Mouse (Mus musculus) midbrain, embryonic 10.5 days (tissue): ENCODE measurements around the gene Dusp3. TPM values are rescaled to one million over a fixed set of nuclear protein-coding genes. Genes with fewer than 3 reads are reported as not detected.

ENCODE experiments used
- DNase-seq: peaks from one replicate; pipeline ENCODE4 v3.0.0-alpha.2; 2017; ENCODE audit warnings: low spot score
- H3K27ac ChIP-seq: fragments of 300-500 bp; sonication (generic); replicated peaks from 2 replicates; pipeline ENCODE4 v1.5.1; 2016; ENCODE audit warnings: mild to moderate bottlenecking
- H3K27me3 ChIP-seq: fragments of 300-500 bp; sonication (generic); 2 replicates; pipeline ENCODE4 v1.6.1; 2016; ENCODE audit warnings: low read depth, mild to moderate bottlenecking; ENCODE audit not compliant: poor library complexity, severe bottlenecking
- H3K36me3 ChIP-seq: fragments of 300-500 bp; sonication (generic); 2 replicates; pipeline ENCODE4 v1.6.1; 2016; ENCODE audit warnings: mild to moderate bottlenecking, moderate library complexity
- H3K4me1 ChIP-seq: fragments of 300-500 bp; sonication (generic); 2 replicates; pipeline ENCODE4 v1.6.1; 2016
- H3K4me3 ChIP-seq: fragments of 300-500 bp; sonication (generic); 2 replicates; pipeline ENCODE4 v1.5.1; 2016; ENCODE audit warnings: mild to moderate bottlenecking, moderate library complexity
- H3K9me3 ChIP-seq: fragments of 300-500 bp; sonication (generic); replicated peaks from 2 replicates; pipeline ENCODE4 v1.6.1; 2016; ENCODE audit warnings: mild to moderate bottlenecking
- WGBS: fragments of 180-500 bp; shearing (Covaris S2); methylation state at CpG from one replicate; pipeline ENCODE4 v1.1.7; 2016; 5-methylcytosine and 5-hydroxymethylcytosine counted together
- polyA plus RNA-seq: library from polyadenylated mRNA; unstranded; fragments of >200 nt; fragmentation: Nextera tagmentation; extraction: Ambion mirVana; gene quantifications from 2 replicates; pipeline ENCODE4 v1.2.1, GENCODE M21; 2016

Gene Dusp3
- polyA plus RNA-seq, 1 experiment from 2014 or later: 13.1 TPM

GRCm38 (mm10) chr11:101943055-101943454 lies 43.8 kb downstream of the Dusp3 start:
- H3K4me1 ChIP-seq: peaks cover 22% of the 10 kb centered on the region

GRCm38 (mm10) chr11:101937108-101937507 lies 49.7 kb downstream of the Dusp3 start:
- peak; percentile 49 for DNase-seq
- Histone ChIP-seq H3K4me1 (peaks cover 34% of the 10 kb centered on the region), H3K27ac (peak overlapping the region; percentile 80), H3K27me3 (peaks cover 71% of the 10 kb centered on the region), H3K36me3 (no peaks in the 10 kb centered on the region), H3K9me3 (no peaks in the 10 kb centered on the region), H3K4me3 (peak overlapping the region; percentile 56)
- WGBS: under 1% methylated on average over 32 of the region's 32 CpGs

More at GRCm38 (mm10) chr11:101943055-101943454, 43.8 kb downstream of the Dusp3 start:
- Histone ChIP-seq H3K27me3 (peaks cover 41% of the 10 kb centered on the region), H3K36me3 (no peaks in the 10 kb centered on the region), H3K4me3 (no peak overlapping the region), H3K27ac (no peak overlapping the region), H3K9me3 (no peaks in the 10 kb centered on the region)
- WGBS: 46% methylated on average over 3 of the region's 3 CpGs
- DNase-seq: no peak

DNA sequence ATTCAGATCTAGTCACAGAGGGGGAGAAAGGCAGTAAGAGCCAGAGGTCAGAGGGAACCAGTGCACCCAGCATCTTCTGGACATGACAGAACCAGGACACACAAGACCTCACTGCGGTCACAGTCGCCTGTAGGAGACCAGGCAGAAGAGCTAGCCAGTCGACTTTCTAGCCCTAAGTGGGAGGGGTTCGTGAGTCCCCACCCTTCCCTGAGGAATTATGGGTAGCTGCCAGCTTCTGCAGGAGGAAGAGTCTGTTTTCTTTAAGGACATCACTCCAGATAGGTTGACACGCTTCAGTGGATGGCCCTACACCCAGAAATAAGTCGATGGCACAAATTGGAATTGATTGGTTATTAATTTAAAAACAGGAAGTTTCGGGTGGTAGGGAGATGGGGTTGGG lies 50.4 kb downstream of the Dusp3 start:
- DNase-seq: no peak
- H3K27me3 ChIP-seq: peaks cover 69% of the 10 kb centered on the region
- H3K4me1 ChIP-seq: peaks cover 38% of the 10 kb centered on the region
- WGBS: 27% methylated on average over 7 of the region's 7 CpGs
- no peaks in the 10 kb centered on the region for H3K9me3 ChIP-seq
- no peak overlapping the region for H3K27ac ChIP-seq
- peak overlapping the region; percentile 56 for H3K4me3 ChIP-seq
- no peaks in the 10 kb centered on the region for H3K36me3 ChIP-seq

DNA sequence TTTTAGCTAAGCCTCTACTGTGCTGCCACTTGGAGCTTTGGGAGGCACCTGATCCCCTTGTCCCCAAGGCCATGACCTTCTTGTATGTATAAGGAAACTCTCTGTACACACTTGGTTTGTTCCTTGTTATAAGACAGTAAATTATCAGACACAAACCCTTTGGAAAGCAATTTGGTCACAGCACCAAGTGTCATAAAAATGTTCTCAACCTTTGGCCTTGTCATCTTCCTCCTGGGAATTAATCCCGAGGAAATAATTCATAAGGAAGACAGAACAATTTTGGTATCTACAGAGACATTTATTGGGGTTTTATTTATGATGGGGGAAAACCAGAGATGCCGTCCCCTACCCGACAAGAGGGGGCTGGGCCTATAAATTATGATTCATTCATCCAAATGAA lies 51.1 kb downstream of the Dusp3 start:
- Histone ChIP-seq H3K4me3 (no peak overlapping the region), H3K9me3 (no peaks in the 10 kb centered on the region), H3K4me1 (peaks cover 36% of the 10 kb centered on the region), H3K27ac (no peak overlapping the region), H3K27me3 (peaks cover 63% of the 10 kb centered on the region), H3K36me3 (no peaks in the 10 kb centered on the region)
- WGBS: 92% methylated on average over 3 of the region's 3 CpGs
- DNase-seq: no peak

DNA sequence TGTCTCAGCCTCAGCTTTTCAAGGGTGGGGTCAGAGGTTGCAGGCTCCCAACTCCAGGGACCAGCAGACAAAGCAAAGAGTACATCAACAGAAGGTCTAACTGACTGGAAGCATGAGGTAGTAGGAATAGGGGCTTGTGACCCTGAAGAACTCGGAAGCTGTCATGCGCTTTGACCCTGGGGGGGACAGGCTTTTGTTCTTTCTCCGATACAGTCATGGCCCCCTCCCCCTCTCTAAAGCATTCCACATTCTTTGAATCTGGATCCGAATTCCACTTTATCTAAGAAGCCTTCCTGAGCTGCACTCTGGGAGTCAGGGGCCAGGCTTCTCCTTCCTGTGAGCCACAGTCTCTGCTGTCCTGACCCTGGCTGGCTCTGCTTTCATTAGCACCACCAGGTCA lies 54.8 kb downstream of the Dusp3 start:
- Histone ChIP-seq H3K27me3 (peaks cover 32% of the 10 kb centered on the region), H3K27ac (no peak overlapping the region), H3K4me1 (peaks cover 36% of the 10 kb centered on the region), H3K9me3 (no peaks in the 10 kb centered on the region), H3K36me3 (no peaks in the 10 kb centered on the region), H3K4me3 (no peak overlapping the region)
- no peak for DNase-seq
- 60% methylated on average over 4 of the region's 4 CpGs for WGBS

DNA sequence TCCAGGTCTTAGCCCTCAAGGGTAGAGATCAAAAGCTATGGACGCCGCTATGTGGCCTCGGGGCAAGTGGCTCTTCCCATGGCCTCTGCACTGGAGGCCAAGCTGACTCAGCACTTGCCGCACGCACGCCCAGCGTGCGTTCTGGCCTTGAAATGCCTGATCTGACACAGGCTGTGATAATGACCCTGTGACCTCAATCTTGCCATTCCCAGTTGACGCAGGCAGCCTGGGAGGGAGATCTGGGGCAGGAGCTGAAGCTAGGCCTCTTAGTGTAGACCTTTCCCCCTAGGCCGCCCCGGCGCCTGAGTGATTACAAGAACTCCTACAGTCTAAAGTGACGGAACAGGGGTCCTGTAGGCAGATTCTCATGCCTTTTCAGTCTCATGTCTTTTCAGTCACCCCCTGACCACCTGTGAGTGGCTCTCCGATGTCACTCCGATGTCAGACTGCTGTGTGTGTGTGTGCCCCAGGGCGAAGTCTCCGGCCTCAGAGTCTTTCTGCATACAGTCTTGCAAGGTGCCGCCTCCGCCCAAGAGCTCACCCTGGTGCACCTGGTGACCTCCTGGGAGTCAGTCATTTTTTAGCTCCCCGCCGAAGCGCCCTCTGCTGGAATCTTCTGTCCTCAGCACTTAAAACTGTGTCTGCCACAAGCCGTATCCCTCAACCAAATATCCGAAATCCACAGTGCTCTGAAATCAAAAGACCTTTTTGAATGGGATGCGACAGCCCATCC lies 58.6 kb downstream of the Dusp3 start:
- peak; percentile 58 for DNase-seq
- H3K9me3 ChIP-seq: no peaks in the 10 kb centered on the region
- H3K36me3 ChIP-seq: no peaks in the 10 kb centered on the region
- H3K4me3 ChIP-seq: no peak overlapping the region
- H3K27ac ChIP-seq: no peak overlapping the region; the same call in 1 of the 2 replicates
- 41% methylated on average over 25 of the region's 25 CpGs for WGBS
- peaks cover 35% of the 10 kb centered on the region for H3K4me1 ChIP-seq
- peaks cover 22% of the 10 kb centered on the region for H3K27me3 ChIP-seq

DNA sequence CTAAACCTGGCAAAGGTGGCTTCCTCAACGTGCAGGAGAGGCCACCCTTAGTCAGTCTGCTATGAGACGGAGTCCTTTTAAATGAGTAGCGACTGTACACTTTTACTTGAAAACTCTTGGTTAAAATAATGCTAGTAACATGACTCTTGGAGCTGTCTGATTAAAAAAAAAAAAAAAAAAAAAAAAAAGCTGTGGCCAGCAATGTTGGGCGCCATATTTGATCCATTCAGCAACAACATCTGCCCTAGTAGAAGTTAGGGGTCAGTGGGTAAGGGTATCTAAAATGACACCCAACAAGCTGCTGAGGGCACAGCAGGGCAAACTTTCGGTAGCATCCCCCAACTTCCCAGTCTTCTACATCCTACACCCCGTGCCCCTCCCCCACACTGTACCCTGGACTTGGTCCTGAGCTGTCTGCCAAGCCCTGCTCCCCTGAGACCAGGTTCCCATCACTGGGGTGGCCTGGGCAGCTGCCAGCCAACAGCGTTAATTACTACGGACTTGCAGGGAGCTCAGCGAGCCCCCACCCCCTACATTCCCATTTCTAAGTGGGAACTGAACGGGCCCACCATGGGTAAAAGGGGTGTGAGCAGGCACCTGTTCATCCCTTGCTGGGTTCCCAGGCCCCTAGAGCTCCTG lies 59.7 kb downstream of the Dusp3 start:
- H3K27ac ChIP-seq: 0 out of 2 replicates have a peak overlapping the region, but pooled peaks have one; percentile 13
- 87% methylated on average over 10 of the region's 10 CpGs for WGBS
- peaks cover 22% of the 10 kb centered on the region for H3K27me3 ChIP-seq

DNA sequence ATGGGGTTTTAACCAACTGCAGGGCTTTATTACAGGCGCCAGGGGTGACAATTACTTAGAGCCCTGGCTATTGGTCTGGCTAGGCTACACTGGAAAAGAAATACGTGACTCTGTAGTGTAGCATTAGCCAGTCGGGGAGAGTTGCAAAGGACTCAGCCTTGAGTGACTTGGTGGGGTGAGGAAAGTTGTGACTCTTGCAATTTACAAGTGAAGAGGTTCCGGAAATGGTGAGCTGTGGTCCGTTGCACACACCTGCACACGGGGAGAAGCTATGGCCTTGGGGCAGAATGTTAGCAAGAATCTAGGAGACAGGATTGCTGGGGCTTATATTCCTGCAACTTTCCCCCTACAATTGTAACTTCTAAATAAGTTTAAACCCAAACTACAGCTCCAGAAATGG lies 61.2 kb downstream of the Dusp3 start:
- WGBS: 74% methylated on average over 6 of the region's 6 CpGs
- no peaks in the 10 kb centered on the region for H3K9me3 ChIP-seq
- H3K27me3 ChIP-seq: peaks cover 22% of the 10 kb centered on the region
- no peaks in the 10 kb centered on the region for H3K36me3 ChIP-seq
- H3K4me1 ChIP-seq: peaks cover 31% of the 10 kb centered on the region
- peak overlapping the region; percentile 23; the same call in 1 of the 2 replicates for H3K27ac ChIP-seq
- H3K4me3 ChIP-seq: no peak overlapping the region
- DNase-seq: no peak

More for the DNA sequence above, 59.7 kb downstream of the Dusp3 start:
- no peak for DNase-seq
- Histone ChIP-seq H3K4me3 (no peak overlapping the region), H3K36me3 (no peaks in the 10 kb centered on the region), H3K4me1 (peaks cover 30% of the 10 kb centered on the region), H3K9me3 (no peaks in the 10 kb centered on the region)

DNA sequence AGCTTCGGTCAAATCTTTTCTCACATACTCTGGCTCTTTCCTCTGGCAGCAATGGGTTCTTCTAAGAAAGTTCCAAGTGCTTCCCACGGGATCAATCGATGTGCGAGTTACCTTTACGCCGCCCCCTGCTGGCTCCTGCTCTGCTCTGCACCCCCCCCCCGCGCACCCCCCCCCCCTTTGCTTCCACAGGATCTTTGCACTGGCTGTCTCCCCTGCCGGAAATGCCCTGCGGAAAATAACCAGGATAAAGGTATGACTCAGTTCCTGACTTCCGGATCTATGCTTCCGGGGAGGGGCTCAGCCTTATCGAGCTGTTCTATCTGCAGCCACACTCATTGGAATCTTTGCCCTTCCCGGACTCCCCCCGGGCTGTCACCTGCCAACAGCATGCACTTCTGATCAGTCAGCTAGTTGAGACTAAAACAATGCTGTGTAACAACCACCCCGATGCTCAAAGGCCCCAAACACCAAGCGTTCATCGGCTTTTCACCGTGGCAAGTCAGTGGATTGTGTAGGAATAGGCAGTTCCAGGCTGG lies 62.3 kb downstream of the Dusp3 start:
- no peak for DNase-seq
- Histone ChIP-seq H3K4me1 (peaks cover 36% of the 10 kb centered on the region), H3K9me3 (no peaks in the 10 kb centered on the region), H3K27me3 (peaks cover 22% of the 10 kb centered on the region), H3K4me3 (no peak overlapping the region), H3K36me3 (no peaks in the 10 kb centered on the region), H3K27ac (no peak overlapping the region)
- whole genome bisulfite sequencing: 73% methylated on average over 19 of the region's 19 CpGs

- no peak overlapping the region for H3K4me3 ChIP-seq
- DNase-seq: no peak
- H3K27ac ChIP-seq: no peak overlapping the region
- no peaks in the 10 kb centered on the region for H3K36me3 ChIP-seq
- no peaks in the 10 kb centered on the region for H3K9me3 ChIP-seq
- H3K27me3 ChIP-seq: peaks cover 18% of the 10 kb centered on the region
- H3K4me1 ChIP-seq: peaks cover 36% of the 10 kb centered on the region
- WGBS: 79% methylated on average over 6 of the region's 6 CpGs
Observed at GRCm38 (mm10) chr11:101923988-101924387, 62.8 kb downstream of the Dusp3 start.

DNA sequence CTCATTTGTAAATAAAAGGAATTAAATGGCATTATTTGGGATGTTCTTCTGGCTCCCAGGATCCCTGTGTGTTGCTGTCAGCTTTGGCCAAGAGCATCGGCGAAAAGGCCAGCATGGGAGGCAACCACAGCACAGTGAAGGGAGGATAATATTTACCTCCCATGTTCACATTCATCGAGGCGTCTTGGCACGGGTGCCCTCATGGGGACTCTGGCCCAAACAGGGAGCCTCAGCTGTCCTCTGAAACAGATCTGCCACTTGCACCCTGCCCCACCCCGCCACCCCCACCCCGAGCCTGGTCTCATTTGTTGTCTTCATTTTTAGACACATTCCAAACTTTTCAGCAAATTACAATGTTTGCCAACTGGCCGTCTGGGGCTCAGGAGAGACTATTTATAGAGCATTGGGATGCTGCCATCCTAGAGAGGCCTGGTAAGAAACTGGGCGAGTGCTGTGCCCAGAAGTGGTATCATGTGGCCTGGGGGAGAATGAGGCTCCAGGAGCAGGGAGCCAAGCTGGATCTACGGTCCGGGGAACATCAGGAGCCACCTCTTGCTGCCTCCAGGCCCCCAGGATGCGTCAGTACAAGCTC lies 65.4 kb downstream of the Dusp3 start:
- 88% methylated on average over 12 of the region's 12 CpGs for WGBS
- Histone ChIP-seq H3K9me3 (no peaks in the 10 kb centered on the region), H3K27ac (peak overlapping the region; percentile 42; the same call in 1 of the 2 replicates), H3K4me1 (peaks cover 20% of the 10 kb centered on the region), H3K27me3 (peaks cover 39% of the 10 kb centered on the region), H3K4me3 (no peak overlapping the region), H3K36me3 (no peaks in the 10 kb centered on the region)
- DNase-seq: no peak
